Mouse (Mus musculus) CH12.LX (cell line): ENCODE results near the gene Pccb. TPM values are rescaled to one million over a fixed set of nuclear protein-coding genes. Genes with fewer than 3 reads are reported as not detected.

Source experiments
- DNase-seq: peaks from one replicate; pipeline ENCODE4 v3.0.0-alpha.2; 2013; ENCODE audit errors: extremely low read depth
- H3K27ac ChIP-seq: 2 replicates; pipeline ENCODE4 v1.5.1; 2012; ENCODE audit warnings: low read depth, mild to moderate bottlenecking, control low read depth, moderate library complexity; ENCODE audit not compliant: insufficient read depth
- H3K27me3 ChIP-seq: replicated peaks from 2 replicates; pipeline ENCODE3; 2012; ENCODE audit warnings: inconsistent platforms
- H3K36me3 ChIP-seq, 2 experiments: replicated peaks in 1 of 2; 2 replicates each; pipeline versions ENCODE3 to v1.6.1; 2012; ENCODE audit warnings: inconsistent platforms in 1 of 2, low read length in 1 of 2, mild to moderate bottlenecking in 1 of 2, mixed read lengths in 1 of 2, moderate library complexity in 1 of 2; ENCODE audit not compliant: control insufficient read depth in 1 of 2, insufficient read depth in 1 of 2
- H3K4me1 ChIP-seq, 2 experiments: 2 replicates each; pipeline ENCODE4 v1.6.1; 2012; ENCODE audit warnings: inconsistent platforms in 1 of 2, moderate library complexity in 1 of 2; ENCODE audit not compliant: insufficient read depth in 2 of 2, control insufficient read depth in 1 of 2
- H3K4me2 ChIP-seq: 2 replicates; pipeline ENCODE4 v1.6.1; 2012; ENCODE audit warnings: low read depth, mild to moderate bottlenecking, control low read depth; ENCODE audit not compliant: poor library complexity, insufficient read depth, severe bottlenecking
- H3K4me3 ChIP-seq, 3 experiments: fragments of 150-350 bp in 1 of 3; sonication (generic) in 1 of 3; replicated peaks in 1 of 3; 2 replicates each; pipeline versions ENCODE3 to v1.5.1; 2011 to 2012; ENCODE audit warnings: low read depth in 2 of 3, low read length in 2 of 3, mild to moderate bottlenecking in 2 of 3, moderate library complexity in 2 of 3, control low read depth in 1 of 3, improper control_type of control experiment in 1 of 3, inconsistent platforms in 1 of 3, mixed read lengths in 1 of 3; ENCODE audit not compliant: poor library complexity in 1 of 3
- H3K79me2 ChIP-seq: replicated peaks from 2 replicates; pipeline ENCODE4 v1.6.1; 2012; ENCODE audit warnings: mild to moderate bottlenecking, moderate library complexity; ENCODE audit not compliant: control insufficient read depth, poor library complexity, insufficient read depth, severe bottlenecking; ENCODE audit errors: extremely low read depth
- H3K9ac ChIP-seq: 2 replicates; pipeline ENCODE4 v1.6.1; 2012; ENCODE audit warnings: low read depth, mild to moderate bottlenecking, control low read depth, moderate library complexity; ENCODE audit not compliant: insufficient read depth
- H3K9me3 ChIP-seq: replicated peaks from 2 replicates; pipeline ENCODE3; 2012; ENCODE audit warnings: low read length, inconsistent platforms, mixed read lengths
- BHLHE40 ChIP-seq: IDR thresholded peaks from 2 replicates; pipeline ENCODE4 v1.6.1; 2011; ENCODE audit warnings: mild to moderate bottlenecking, low read depth, low read length, improper control_type of control experiment
- CHD1 ChIP-seq: IDR thresholded peaks from 2 replicates; pipeline ENCODE4 v1.6.1; 2012; ENCODE audit warnings: low read depth, low read length, improper control_type of control experiment, inconsistent platforms
- CTCF ChIP-seq, 2 experiments: IDR thresholded peaks in 1 of 2; conservative IDR thresholded peaks in 1 of 2; 2 replicates each; pipeline ENCODE4 v1.5.1; 2011 to 2012; ENCODE audit warnings: low read depth in 2 of 2, low read length in 2 of 2, improper control_type of control experiment in 1 of 2, inconsistent platforms in 1 of 2, mild to moderate bottlenecking in 1 of 2, moderate library complexity in 1 of 2
- E2F4 ChIP-seq: IDR thresholded peaks from 2 replicates; pipeline ENCODE4 v1.6.1; 2011; ENCODE audit warnings: low read depth, low read length, improper control_type of control experiment; ENCODE audit not compliant: insufficient replicate concordance
- ELF1 ChIP-seq: IDR thresholded peaks from 2 replicates; pipeline ENCODE4 v1.6.1; 2014; ENCODE audit warnings: low read depth, mild to moderate bottlenecking, inconsistent platforms, low read length, improper control_type of control experiment
- EP300 ChIP-seq: IDR thresholded peaks from 2 replicates; pipeline ENCODE4 v1.6.1; 2011; ENCODE audit warnings: low read length, improper control_type of control experiment
- GABPA ChIP-seq: IDR thresholded peaks from 2 replicates; pipeline ENCODE4 v1.6.1; 2012; ENCODE audit warnings: low read depth, low read length, improper control_type of control experiment, inconsistent platforms; ENCODE audit not compliant: insufficient replicate concordance
- JUN ChIP-seq: IDR thresholded peaks from 2 replicates; pipeline ENCODE4 v1.6.1; 2011; ENCODE audit warnings: low read depth, mild to moderate bottlenecking, low read length, improper control_type of control experiment, moderate library complexity; ENCODE audit not compliant: insufficient read depth
- JUND ChIP-seq: conservative IDR thresholded peaks from 2 replicates; pipeline ENCODE4 v1.6.1; 2011; ENCODE audit warnings: low read depth, low read length, improper control_type of control experiment
- KAT2A ChIP-seq: IDR thresholded peaks from 2 replicates; pipeline ENCODE4 v1.6.1; 2012; ENCODE audit warnings: low read length, improper control_type of control experiment, inconsistent platforms; ENCODE audit not compliant: insufficient replicate concordance
- MAFK ChIP-seq: IDR thresholded peaks from 2 replicates; pipeline ENCODE4 v1.6.1; 2011; ENCODE audit warnings: low read length, improper control_type of control experiment; ENCODE audit not compliant: insufficient replicate concordance
- MAX ChIP-seq: IDR thresholded peaks from 2 replicates; pipeline ENCODE4 v1.6.1; 2011; ENCODE audit warnings: low read length, improper control_type of control experiment
- MEF2A ChIP-seq: IDR thresholded peaks from 2 replicates; pipeline ENCODE4 v1.6.1; 2014; ENCODE audit warnings: low read depth, mild to moderate bottlenecking, inconsistent platforms, low read length, improper control_type of control experiment, borderline replicate concordance
- MXI1 ChIP-seq: IDR thresholded peaks from 2 replicates; pipeline ENCODE4 v1.6.1; 2011; ENCODE audit warnings: mild to moderate bottlenecking, low read depth, low read length, improper control_type of control experiment
- MYC ChIP-seq: IDR thresholded peaks from 2 replicates; pipeline ENCODE4 v1.6.1; 2011; ENCODE audit warnings: low read depth, mild to moderate bottlenecking, improper control_type of control experiment, low read length
- NELFE ChIP-seq: IDR thresholded peaks from 2 replicates; pipeline ENCODE4 v1.6.1; 2011; ENCODE audit warnings: low read depth, low read length, improper control_type of control experiment
- NRF1 ChIP-seq: IDR thresholded peaks from 2 replicates; pipeline ENCODE4 v1.6.1; 2014; ENCODE audit warnings: low read depth, mild to moderate bottlenecking, inconsistent platforms, low read length, improper control_type of control experiment, moderate library complexity
- PAX5 ChIP-seq: IDR thresholded peaks from 2 replicates; pipeline ENCODE4 v1.6.1; 2012; ENCODE audit warnings: low read length, inconsistent platforms, mixed read lengths
- POLR2A ChIP-seq: IDR thresholded peaks from 2 replicates; pipeline ENCODE4 v1.6.1; 2011; ENCODE audit warnings: low read depth, mild to moderate bottlenecking, improper control_type of control experiment, low read length
- POLR2AphosphoS2 ChIP-seq: IDR thresholded peaks from 2 replicates; pipeline ENCODE4 v1.6.1; 2011; ENCODE audit warnings: low read depth, low read length, improper control_type of control experiment
- RAD21 ChIP-seq: IDR thresholded peaks from 2 replicates; pipeline ENCODE4 v1.6.1; 2011; ENCODE audit warnings: low read depth, mild to moderate bottlenecking, low read length, improper control_type of control experiment, moderate library complexity
- SIN3A ChIP-seq: IDR thresholded peaks from 2 replicates; pipeline ENCODE4 v1.6.1; 2012; ENCODE audit warnings: low read length, improper control_type of control experiment, inconsistent platforms
- TCF12 ChIP-seq: IDR thresholded peaks from 2 replicates; pipeline ENCODE4 v1.6.1; 2014; ENCODE audit warnings: low read depth, mild to moderate bottlenecking, inconsistent platforms, low read length, improper control_type of control experiment
- UBTF ChIP-seq: IDR thresholded peaks from 2 replicates; pipeline ENCODE4 v1.6.1; 2012; ENCODE audit warnings: low read depth, mild to moderate bottlenecking, inconsistent platforms, low read length, improper control_type of control experiment, moderate library complexity
- USF2 ChIP-seq: conservative IDR thresholded peaks from 2 replicates; pipeline ENCODE4 v1.6.1; 2011; ENCODE audit warnings: low read depth, low read length, improper control_type of control experiment
- ZC3H11A ChIP-seq: IDR thresholded peaks from 2 replicates; pipeline ENCODE4 v1.6.1; 2012; ENCODE audit warnings: low read depth, mild to moderate bottlenecking, inconsistent platforms, low read length, improper control_type of control experiment
- ZMIZ1 ChIP-seq: IDR thresholded peaks from 2 replicates; pipeline ENCODE4 v1.6.1; 2012; ENCODE audit warnings: low read depth, mild to moderate bottlenecking, inconsistent platforms, low read length, improper control_type of control experiment
- dilution Hi-C: fragments of 300-500 bp; cut with MboI; formaldehyde crosslinking; loops from 2 replicates; pipeline ENCODE4 v1.14.3; 2020; ENCODE audit warnings: low sequenced_read_pairs; ENCODE audit not compliant: extremely low pct_unique_long_range_greater_than_20kb, extremely low pct_ligation_motif_present
- in situ Hi-C: fragments of 300-500 bp; cut with MboI; formaldehyde crosslinking; loops from 3 replicates; pipeline ENCODE4 v1.14.3; 2019; ENCODE audit warnings: low sequenced_read_pairs, low pct_ligation_motif_present, low pct_unique_long_range_greater_than_20kb, mixed read lengths
- polyA plus RNA-seq: library from polyadenylated mRNA; unstranded; fragments of >175 nt; gene quantifications from 2 replicates; pipeline ENCODE4 v1.2.1, GENCODE M21; 2012; ENCODE audit warnings: low read depth; ENCODE audit not compliant: insufficient read length
- total RNA-seq, 2 experiments: library from RNA; depleted of rRNA; stranded (reverse); fragments of 300-350 nt in 1 of 2; fragments of >200 nt in 1 of 2; gene quantifications; 2 replicates each; pipeline ENCODE4 v1.2.3; 2012 to 2014

Gene Pccb
- total and polyA plus RNA-seq, 3 experiments = 18.4 to 31.6 (median 18.7) TPM

GRCm38 (mm10) chr9:100992191-100992590, 42.5 kb downstream of the Pccb start:
- H3K36me3 ChIP-seq = peaks cover 7 to 38% of the 10 kb centered on the region in 2 experiments

DNA sequence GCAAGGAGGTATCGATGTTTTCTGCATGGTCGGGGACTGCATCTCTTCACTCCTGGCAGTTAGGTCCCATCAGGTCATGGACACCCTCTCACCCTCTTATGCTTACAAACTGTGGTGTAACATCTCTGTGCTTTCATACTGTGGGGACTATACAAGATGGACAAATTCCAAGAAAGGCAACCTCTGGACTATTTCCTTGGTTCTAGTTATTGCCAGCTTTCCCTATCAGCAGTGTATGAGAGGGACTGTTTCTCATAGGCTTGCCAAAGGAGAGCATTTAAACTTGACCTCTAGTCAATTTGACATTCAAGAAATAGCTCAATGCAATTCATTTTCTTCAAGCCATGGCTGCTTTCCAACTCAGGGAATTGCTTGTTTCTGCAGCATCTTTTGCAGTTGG, 43.4 kb downstream of the Pccb start:
- Histone ChIP-seq H3K4me3 (no peak overlapping the region), H3K4me1 (peaks cover 2 to 16% of the 10 kb centered on the region in 2 experiments; a peak in 3 of 4 replicates), H3K4me2 (no peak overlapping the region), H3K27me3 (no peaks in the 10 kb centered on the region), H3K79me2 (no peaks in the 10 kb centered on the region), H3K9ac (no peak overlapping the region), H3K9me3 (peaks cover 8% of the 10 kb centered on the region), H3K27ac (no peak overlapping the region), H3K36me3 (peaks cover 7 to 45% of the 10 kb centered on the region in 2 experiments)
- in situ Hi-C loops = no loop called here
- no peak for DNase-seq
- TF ChIP-seq MYC (no peak), JUN (no peak), MAX (no peak), KAT2A (no peak), EP300 (no peak), POLR2A (no peak), POLR2AphosphoS2 (no peak), ZC3H11A (no peak), RAD21 (no peak), PAX5 (no peak), CTCF (conservative IDR thresholded peaks at IDR 0.05 in 1 of 2, IDR thresholded peaks at IDR 0.05 in 1 of 2; ENCODE audit: low read depth in 2 of 2, low read length in 2 of 2) (no peak), ZMIZ1 (no peak), GABPA (no peak), BHLHE40 (no peak), SIN3A (no peak), JUND (no peak), E2F4 (no peak), MEF2A (no peak), ELF1 (no peak), NRF1 (no peak)
- dilution Hi-C loops = no loop called here

More at GRCm38 (mm10) chr9:100992191-100992590, 42.5 kb downstream of the Pccb start:
- Histone ChIP-seq H3K27ac (no peak overlapping the region), H3K4me1 (peaks cover 2 to 16% of the 10 kb centered on the region in 2 experiments; a peak in 3 of 4 replicates), H3K4me3 (no peak overlapping the region), H3K9ac (no peak overlapping the region), H3K27me3 (no peaks in the 10 kb centered on the region), H3K79me2 (no peaks in the 10 kb centered on the region), H3K9me3 (peaks cover 8% of the 10 kb centered on the region), H3K4me2 (no peak overlapping the region)
- no peak for DNase-seq
- in situ Hi-C loops = no loop called here
- TF ChIP-seq JUN (no peak), MEF2A (no peak), UBTF (no peak), ZMIZ1 (no peak), ZC3H11A (no peak), JUND (no peak), POLR2AphosphoS2 (no peak), GABPA (no peak), MXI1 (no peak), CHD1 (no peak), SIN3A (no peak), PAX5 (no peak), EP300 (no peak), USF2 (no peak), TCF12 (no peak), NELFE (no peak), MYC (no peak), MAFK (no peak)
- dilution Hi-C loops = no loop called here
